Mouse (Mus musculus) midbrain, embryonic 15.5 days (tissue): ENCODE measurements around the gene Cnp. TPM values are rescaled to one million over a fixed set of nuclear protein-coding genes. Genes with fewer than 3 reads are reported as not detected.

Source experiments
- ATAC-seq: fragments of 200-750 bp; cut with Nextera tagmentation; replicated peaks from 2 replicates; pipeline ENCODE4 v1.8.0; 2017; ENCODE audit warnings: moderate TSS enrichment
- H3K27ac ChIP-seq: fragments of 300-500 bp; sonication (generic); 2 replicates; pipeline ENCODE4 v1.5.1; 2015; ENCODE audit warnings: mild to moderate bottlenecking, inconsistent platforms
- H3K27me3 ChIP-seq: fragments of 300-500 bp; sonication (generic); replicated peaks from 2 replicates; pipeline ENCODE4 v1.6.1; 2015; ENCODE audit warnings: inconsistent platforms
- H3K36me3 ChIP-seq: fragments of 300-500 bp; sonication (generic); replicated peaks from 2 replicates; pipeline ENCODE4 v1.6.1; 2015; ENCODE audit warnings: inconsistent platforms
- H3K4me1 ChIP-seq: fragments of 300-500 bp; sonication (generic); 2 replicates; pipeline ENCODE4 v1.6.1; 2015; ENCODE audit warnings: inconsistent platforms
- H3K4me2 ChIP-seq: fragments of 300-500 bp; sonication (generic); 2 replicates; pipeline ENCODE4 v1.6.1; 2015; ENCODE audit warnings: inconsistent platforms, mild to moderate bottlenecking, moderate library complexity
- H3K4me3 ChIP-seq: fragments of 300-500 bp; sonication (generic); 2 replicates; pipeline ENCODE4 v1.5.1; 2015; ENCODE audit warnings: mild to moderate bottlenecking, inconsistent platforms
- H3K9ac ChIP-seq: fragments of 300-500 bp; sonication (generic); 2 replicates; pipeline ENCODE4 v1.6.1; 2015; ENCODE audit warnings: mild to moderate bottlenecking, inconsistent platforms
- H3K9me3 ChIP-seq: fragments of 300-500 bp; sonication (generic); 2 replicates; pipeline ENCODE4 v1.6.1; 2016; ENCODE audit warnings: inconsistent platforms
- WGBS: fragments of 180-500 bp; shearing (Covaris S2); methylation state at CpG from one replicate; pipeline ENCODE4 v1.1.7; 2015; ENCODE audit warnings: mixed read lengths; 5-methylcytosine and 5-hydroxymethylcytosine counted together
- polyA plus RNA-seq: library from polyadenylated mRNA; unstranded; fragments of >200 nt; fragmentation: Nextera tagmentation; extraction: Ambion mirVana; gene quantifications from 2 replicates; pipeline ENCODE4 v1.2.1, GENCODE M21; 2015

Cnp gene
- polyA plus RNA-seq, 1 experiment from 2014 or later: 38.3 TPM

GRCm38 (mm10) chr11:100564297-100564696 lies 10.4 kb upstream of the Cnp start:
- Histone ChIP-seq H3K36me3 (no peaks in the 10 kb centered on the region), H3K27ac (no peak overlapping the region), H3K4me1 (no peaks in the 10 kb centered on the region), H3K9ac (no peak overlapping the region), H3K27me3 (no peaks in the 10 kb centered on the region), H3K4me3 (no peak overlapping the region), H3K9me3 (no peaks in the 10 kb centered on the region), H3K4me2 (no peak overlapping the region)
- ATAC-seq: no peak
- 82% methylated on average over 15 of the region's 15 CpGs for WGBS

GRCm38 (mm10) chr11:100564703-100565102 lies 10.0 kb upstream of the Cnp start:
- Histone ChIP-seq H3K9ac (no peak overlapping the region), H3K4me1 (no peaks in the 10 kb centered on the region), H3K27me3 (no peaks in the 10 kb centered on the region), H3K4me2 (no peak overlapping the region), H3K27ac (no peak overlapping the region), H3K4me3 (no peak overlapping the region), H3K36me3 (no peaks in the 10 kb centered on the region), H3K9me3 (no peaks in the 10 kb centered on the region)
- no peak for ATAC-seq
- WGBS: 87% methylated on average over 6 of the region's 6 CpGs

GRCm38 (mm10) chr11:100567229-100567628 lies 7.5 kb upstream of the Cnp start:
- H3K4me1 ChIP-seq: peaks cover 14% of the 10 kb centered on the region
- H3K27me3 ChIP-seq: 0 out of 2 replicates have a peak, but pooled peaks cover 7% of the 10 kb centered on the region
- no peaks in the 10 kb centered on the region for H3K36me3 ChIP-seq
- no peak for ATAC-seq
- no peak overlapping the region for H3K27ac ChIP-seq
- WGBS: 86% methylated on average over 5 of the region's 5 CpGs
- no peak overlapping the region for H3K4me3 ChIP-seq
- H3K9ac ChIP-seq: no peak overlapping the region
- no peaks in the 10 kb centered on the region for H3K9me3 ChIP-seq
- no peak overlapping the region for H3K4me2 ChIP-seq

- Histone ChIP-seq H3K27ac (no peak overlapping the region), H3K4me1 (peaks cover 14% of the 10 kb centered on the region), H3K9me3 (no peaks in the 10 kb centered on the region), H3K36me3 (no peaks in the 10 kb centered on the region), H3K4me2 (no peak overlapping the region), H3K9ac (no peak overlapping the region), H3K4me3 (no peak overlapping the region), H3K27me3 (0 out of 2 replicates have a peak, but pooled peaks cover 7% of the 10 kb centered on the region)
- ATAC-seq: no peak
- 79% methylated on average over 9 of the region's 9 CpGs for WGBS
Observed at GRCm38 (mm10) chr11:100567815-100568245, 6.9 kb upstream of the Cnp start.

GRCm38 (mm10) chr11:100568692-100569091 lies 6.0 kb upstream of the Cnp start:
- no peak overlapping the region for H3K9ac ChIP-seq
- H3K4me2 ChIP-seq: no peak overlapping the region
- no peaks in the 10 kb centered on the region for H3K36me3 ChIP-seq
- ATAC-seq: no peak
- H3K4me3 ChIP-seq: no peak overlapping the region
- peaks cover 14% of the 10 kb centered on the region for H3K4me1 ChIP-seq
- 92% methylated on average over 8 of the region's 8 CpGs for WGBS
- H3K27me3 ChIP-seq: 0 out of 2 replicates have a peak, but pooled peaks cover 7% of the 10 kb centered on the region
- no peaks in the 10 kb centered on the region for H3K9me3 ChIP-seq
- no peak overlapping the region for H3K27ac ChIP-seq

GRCm38 (mm10) chr11:100569789-100570188 lies 4.9 kb upstream of the Cnp start:
- no peaks in the 10 kb centered on the region for H3K9me3 ChIP-seq
- H3K27ac ChIP-seq: no peak overlapping the region
- WGBS: 68% methylated on average over 9 of the region's 9 CpGs
- H3K4me2 ChIP-seq: no peak overlapping the region
- no peak overlapping the region for H3K4me3 ChIP-seq
- 0 out of 2 replicates have a peak, but pooled peaks cover 7% of the 10 kb centered on the region for H3K27me3 ChIP-seq
- ATAC-seq: no peak
- peaks cover 17% of the 10 kb centered on the region for H3K4me1 ChIP-seq
- H3K9ac ChIP-seq: no peak overlapping the region
- H3K36me3 ChIP-seq: no peaks in the 10 kb centered on the region

GRCm38 (mm10) chr11:100570430-100571201 lies 4.1 kb upstream of the Cnp start:
- Histone ChIP-seq H3K4me3 (peak overlapping the region; percentile 27), H3K9me3 (no peaks in the 10 kb centered on the region), H3K4me1 (peaks cover 26% of the 10 kb centered on the region), H3K27me3 (0 out of 2 replicates have a peak, but pooled peaks cover 7% of the 10 kb centered on the region), H3K4me2 (peak overlapping the region; percentile 53), H3K27ac (no peak overlapping the region; the same call in 1 of the 2 replicates), H3K9ac (peak overlapping the region; percentile 34), H3K36me3 (no peaks in the 10 kb centered on the region)
- 9% methylated on average over 8 of the region's 8 CpGs for WGBS
- peak; percentile 68 for ATAC-seq

- Histone ChIP-seq H3K4me2 (peak overlapping the region; percentile 53), H3K36me3 (no peaks in the 10 kb centered on the region), H3K9ac (peak overlapping the region; percentile 34; the same call in 1 of the 2 replicates), H3K9me3 (no peaks in the 10 kb centered on the region), H3K4me3 (peak overlapping the region; percentile 27), H3K27ac (no peak overlapping the region; the same call in 1 of the 2 replicates), H3K4me1 (peaks cover 31% of the 10 kb centered on the region), H3K27me3 (0 out of 2 replicates have a peak, but pooled peaks cover 7% of the 10 kb centered on the region)
- ATAC-seq: peak; percentile 22
- WGBS: 12% methylated on average over 16 of the region's 16 CpGs
Observed at GRCm38 (mm10) chr11:100571202-100571567, 3.5 kb upstream of the Cnp start.

GRCm38 (mm10) chr11:100574188-100574587 lies 516 bp upstream of the Cnp start:
- 91% methylated on average over 3 of the region's 3 CpGs for WGBS
- no peaks in the 10 kb centered on the region for H3K9me3 ChIP-seq
- H3K9ac ChIP-seq: no peak overlapping the region
- 0 out of 2 replicates have a peak, but pooled peaks cover 3% of the 10 kb centered on the region for H3K36me3 ChIP-seq
- 0 out of 2 replicates have a peak, but pooled peaks cover 7% of the 10 kb centered on the region for H3K27me3 ChIP-seq
- H3K4me3 ChIP-seq: peak overlapping the region; percentile 65; the same call in 1 of the 2 replicates
- H3K27ac ChIP-seq: 0 out of 2 replicates have a peak overlapping the region, but pooled peaks have one; percentile 61
- peak overlapping the region; percentile 81 for H3K4me2 ChIP-seq
- H3K4me1 ChIP-seq: peaks cover 32% of the 10 kb centered on the region
- ATAC-seq: no peak

- H3K4me3 ChIP-seq: peak overlapping the region; percentile 65
- 27% methylated on average over 2 of the region's 2 CpGs for WGBS
- peak overlapping the region; percentile 81 for H3K4me2 ChIP-seq
- H3K9ac ChIP-seq: peak overlapping the region; percentile 52
- H3K27ac ChIP-seq: peak overlapping the region; percentile 61
- ATAC-seq: peak; percentile 28; the same call in 1 of the 2 replicates
- H3K27me3 ChIP-seq: 0 out of 2 replicates have a peak, but pooled peaks cover 7% of the 10 kb centered on the region
- no peaks in the 10 kb centered on the region for H3K9me3 ChIP-seq
- peaks cover 6% of the 10 kb centered on the region; the same call in 1 of the 2 replicates for H3K36me3 ChIP-seq
- peaks cover 32% of the 10 kb centered on the region for H3K4me1 ChIP-seq
Observed at GRCm38 (mm10) chr11:100575484-100575855, 766 bp downstream of the Cnp start.

- Histone ChIP-seq H3K9me3 (no peaks in the 10 kb centered on the region), H3K4me3 (no peak overlapping the region), H3K36me3 (peaks cover 13% of the 10 kb centered on the region; the same call in 1 of the 2 replicates), H3K27ac (no peak overlapping the region), H3K9ac (peak overlapping the region; percentile 19; the same call in 1 of the 2 replicates), H3K4me2 (peak overlapping the region; percentile 81; the same call in 1 of the 2 replicates), H3K27me3 (0 out of 2 replicates have a peak, but pooled peaks cover 5% of the 10 kb centered on the region), H3K4me1 (peaks cover 24% of the 10 kb centered on the region)
- 71% methylated on average over 21 of the region's 21 CpGs for WGBS
- ATAC-seq: no peak
Observed at GRCm38 (mm10) chr11:100576256-100576655, 1.6 kb downstream of the Cnp start.

- Histone ChIP-seq H3K9ac (no peak overlapping the region), H3K36me3 (peaks cover 30% of the 10 kb centered on the region), H3K9me3 (no peaks in the 10 kb centered on the region), H3K4me2 (no peak overlapping the region), H3K27me3 (no peaks in the 10 kb centered on the region), H3K4me1 (peaks cover 19% of the 10 kb centered on the region), H3K4me3 (no peak overlapping the region), H3K27ac (no peak overlapping the region)
- ATAC-seq: no peak
- WGBS: 84% methylated on average over 8 of the region's 8 CpGs
Observed at GRCm38 (mm10) chr11:100577852-100578599, 3.3 kb downstream of the Cnp start.
